Mouse (Mus musculus) layer of hippocampus, postnatal 10 days (tissue): ENCODE measurements at regions not wholly inside any gene's neighbourhood (a gene's known extent, or its start where the extent isn't known, plus 50 kb on each side); places are given as distances from the start of the nearest gene placed in this dataset.
A peak's percentile ranks its signal among the peaks of the same experiment; 100 is the strongest.

ENCODE experiments used
- DNase-seq, 2 experiments: peaks; one replicate each; pipeline ENCODE4 v3.0.0; 2021; ENCODE audit warnings: low spot score in 2 of 2

DNA sequence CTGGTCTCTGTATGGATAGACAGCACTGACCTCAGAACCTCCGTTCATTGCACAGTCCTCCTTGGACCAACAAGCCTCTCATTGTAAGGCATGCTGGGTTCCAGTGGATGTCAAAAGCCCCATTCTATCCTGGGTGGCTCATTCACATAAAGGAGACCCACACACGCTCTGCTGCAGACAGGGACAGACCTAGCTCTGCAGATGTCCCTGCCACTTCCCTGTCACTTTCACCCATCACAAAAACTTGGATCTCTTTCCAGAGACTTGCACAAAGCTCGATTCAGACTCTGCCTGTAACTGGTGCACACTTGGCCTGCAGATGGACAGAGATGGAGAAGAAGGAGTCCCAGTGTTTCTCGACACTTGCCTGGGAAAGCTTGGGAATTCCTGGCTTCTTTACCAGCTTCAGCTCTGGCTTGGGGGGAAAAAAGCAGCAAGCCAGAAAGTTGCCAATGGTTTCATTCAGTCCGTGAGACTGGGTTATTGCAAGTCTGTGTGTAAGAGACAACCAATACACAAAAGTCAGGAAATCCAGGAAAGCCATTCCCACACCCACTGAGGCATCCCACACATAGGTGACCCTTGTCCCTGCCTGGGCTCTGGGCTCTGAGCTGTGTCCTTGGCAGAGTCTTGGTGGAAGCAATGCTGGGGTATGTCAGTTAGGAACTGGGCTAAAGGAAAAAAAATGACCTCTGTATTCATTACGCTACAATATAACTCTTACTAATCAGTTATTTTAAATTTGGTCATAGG, 136.1 kb upstream of the Car8 start:
- peak; percentile 47 to 51 for DNase-seq

DNA sequence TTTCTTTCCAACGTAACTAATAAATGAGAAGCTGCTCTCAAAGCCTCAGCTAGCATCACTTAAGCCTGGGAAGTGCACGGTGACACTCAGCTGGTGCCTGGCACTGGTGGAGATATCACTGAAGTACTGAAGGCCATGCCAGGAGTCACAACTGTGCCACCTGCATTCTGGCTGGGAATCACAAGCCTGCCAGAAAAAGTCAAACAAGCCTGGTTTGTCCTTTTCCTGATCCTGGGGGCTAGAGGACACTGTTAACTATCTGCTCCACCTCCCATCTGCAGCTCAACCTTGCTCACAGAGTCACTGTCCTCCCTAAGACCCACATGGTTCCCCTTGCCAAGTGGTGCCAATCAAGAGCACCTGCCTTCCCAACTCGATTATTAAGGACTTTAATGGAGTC, 135.2 kb upstream of the Car8 start:
- peak in 1 of 2 experiments; percentile 35 for DNase-seq

DNA sequence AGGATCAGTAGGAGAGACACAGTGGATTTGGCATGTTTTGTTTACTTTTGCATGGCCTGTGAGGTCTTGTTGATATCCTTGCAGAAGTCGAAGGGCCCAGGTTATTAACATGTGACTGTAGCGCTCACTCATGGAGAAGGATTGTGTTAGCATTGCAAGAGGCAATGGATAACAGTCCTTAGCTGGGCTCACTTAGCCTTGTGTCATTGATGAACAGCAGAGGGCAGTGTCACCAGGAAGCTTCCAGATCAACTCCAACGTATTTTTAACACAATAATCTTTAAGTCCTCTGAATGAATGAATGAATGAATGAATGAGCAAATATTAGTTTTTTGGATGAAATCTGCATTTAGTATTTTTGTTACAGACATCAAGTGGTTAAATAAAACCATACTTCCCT, 133.2 kb upstream of the Car8 start:
- DNase-seq: peak in 1 of 2 experiments; percentile 42

DNA sequence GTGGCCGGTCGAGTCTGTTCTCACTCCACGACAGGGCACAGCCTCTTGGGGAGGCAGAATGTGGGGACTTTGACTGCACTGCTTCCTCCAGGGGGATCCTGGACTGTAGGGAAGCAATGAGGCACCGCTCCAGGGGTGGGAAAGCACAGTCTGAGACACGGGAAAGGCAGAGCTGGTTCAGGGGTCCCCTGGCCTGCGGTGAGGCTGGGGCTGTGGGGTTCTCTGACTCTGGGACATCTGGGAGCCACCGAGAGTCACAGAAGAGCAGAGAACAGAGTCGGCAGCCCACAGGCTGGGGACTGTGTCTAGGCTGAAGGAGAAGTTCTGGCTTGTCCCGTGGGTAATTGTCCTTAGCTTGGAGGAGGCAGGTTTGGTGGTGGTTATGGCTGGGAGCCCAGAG, 131.9 kb upstream of the Car8 start:
- DNase-seq: no peak

DNA sequence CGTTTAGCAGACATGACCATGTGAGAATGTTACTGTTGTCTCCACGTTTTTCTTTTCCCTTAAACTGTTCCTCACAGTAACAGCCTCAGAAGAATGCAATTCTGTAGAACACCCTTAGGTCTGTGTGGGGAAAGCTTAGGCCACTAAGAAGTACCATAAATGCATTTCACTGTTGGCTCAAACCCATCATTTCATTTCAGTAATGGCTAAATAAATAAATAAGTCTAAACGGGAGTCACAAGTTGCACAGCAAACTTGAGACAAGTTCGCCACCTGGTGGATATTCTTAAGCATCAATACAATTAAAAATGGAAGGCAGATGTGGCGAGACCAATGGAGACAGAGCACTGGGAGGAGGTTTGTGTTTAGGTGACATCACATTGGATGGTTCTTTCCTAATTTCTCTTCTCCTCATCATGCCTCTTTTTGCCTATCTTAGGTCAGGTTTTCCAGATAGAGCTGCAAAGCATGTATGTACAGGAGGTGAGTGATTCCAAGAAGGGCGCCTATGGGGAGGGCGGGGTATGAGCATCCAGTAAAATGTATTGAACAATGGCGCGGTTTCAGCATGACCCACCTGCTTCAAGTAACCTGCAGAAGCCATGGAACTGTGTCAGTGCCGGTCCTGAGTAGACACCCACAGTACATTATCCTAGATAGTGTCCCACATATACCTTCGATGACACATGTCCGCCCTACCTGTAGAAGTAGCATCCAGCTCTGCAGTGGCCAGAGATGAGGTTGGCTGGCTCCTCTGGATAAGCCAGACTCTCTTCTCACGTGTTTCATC, 128.8 kb upstream of the Car8 start:
- peak; percentile 35 to 52 for DNase-seq

DNA sequence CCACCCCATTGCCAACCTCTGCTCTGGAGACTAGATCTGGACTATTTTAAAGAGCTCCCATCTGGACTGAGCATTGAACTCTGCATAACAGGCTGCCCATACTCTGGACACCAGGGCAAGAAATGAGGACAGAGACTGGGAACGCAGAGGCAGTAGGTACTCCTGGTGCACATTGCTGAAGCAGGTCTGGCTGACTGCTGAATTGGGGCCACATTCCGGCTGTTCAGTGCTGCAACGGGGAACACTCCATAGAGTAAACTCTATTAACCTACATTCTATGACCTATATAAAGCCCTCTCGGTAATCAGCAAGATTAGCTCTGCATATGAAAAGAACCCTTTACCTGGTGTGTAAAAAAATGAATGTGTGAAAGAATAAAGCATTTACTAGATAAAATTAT, 128.1 kb upstream of the Car8 start:
- DNase-seq: no peak

DNA sequence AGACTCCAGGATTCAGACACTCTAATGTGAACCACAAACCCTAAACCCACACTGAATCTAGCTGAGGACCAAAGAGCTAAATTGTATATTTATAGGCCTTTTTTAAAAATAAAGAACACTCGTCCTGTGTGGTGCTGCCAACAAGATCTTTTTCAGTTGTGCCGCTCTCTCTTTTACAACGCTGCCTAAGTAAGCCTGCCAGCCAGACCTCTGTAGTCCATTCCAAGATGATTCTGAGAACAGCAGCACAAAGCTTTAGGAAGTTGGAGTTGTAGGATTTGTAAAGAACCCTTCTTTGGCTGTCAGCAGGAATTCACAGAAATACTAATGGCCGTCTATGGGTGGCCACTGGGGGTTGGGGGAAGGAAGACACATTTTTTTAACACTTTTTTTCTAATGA, 123.6 kb upstream of the Car8 start:
- DNase-seq: no peak

DNA sequence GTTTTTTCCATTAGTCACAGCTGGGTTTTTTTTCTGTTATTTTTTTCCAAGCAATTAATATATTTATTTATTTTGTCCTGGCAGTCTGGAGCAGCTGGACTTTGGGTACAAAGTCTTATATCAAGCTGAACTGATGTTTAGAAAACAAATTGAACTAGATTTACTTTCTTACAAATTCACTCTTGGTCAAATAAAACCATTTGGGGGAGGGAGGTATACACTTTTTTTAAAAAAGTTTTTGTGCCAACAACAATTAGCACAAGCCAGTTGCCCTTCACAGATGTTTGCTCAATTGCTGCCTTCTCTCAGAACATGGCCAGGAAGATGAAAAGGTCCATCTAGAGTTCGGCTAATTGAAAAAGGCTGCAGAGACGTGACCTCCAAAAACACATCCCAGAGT, 123.1 kb upstream of the Car8 start:
- DNase-seq: no peak

DNA sequence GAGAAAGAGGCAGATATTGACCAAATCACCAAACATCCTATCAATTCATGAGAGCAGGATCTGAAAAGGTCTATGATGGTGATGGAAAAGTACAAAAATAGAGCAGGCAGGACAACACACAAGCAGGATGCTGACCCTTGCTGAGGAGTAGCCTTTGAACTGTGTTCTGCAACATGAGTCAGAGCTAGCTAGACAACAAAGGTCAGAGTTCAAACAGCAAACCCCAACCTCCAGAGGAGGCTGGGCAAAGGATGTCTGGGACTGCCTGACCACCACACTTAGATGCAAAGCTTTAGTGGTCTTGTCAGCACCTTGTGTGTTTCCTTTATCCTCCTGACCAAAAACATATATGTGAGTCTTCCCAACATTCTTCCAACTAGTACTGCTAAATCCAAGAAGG, 122.5 kb upstream of the Car8 start:
- DNase-seq: no peak

DNA sequence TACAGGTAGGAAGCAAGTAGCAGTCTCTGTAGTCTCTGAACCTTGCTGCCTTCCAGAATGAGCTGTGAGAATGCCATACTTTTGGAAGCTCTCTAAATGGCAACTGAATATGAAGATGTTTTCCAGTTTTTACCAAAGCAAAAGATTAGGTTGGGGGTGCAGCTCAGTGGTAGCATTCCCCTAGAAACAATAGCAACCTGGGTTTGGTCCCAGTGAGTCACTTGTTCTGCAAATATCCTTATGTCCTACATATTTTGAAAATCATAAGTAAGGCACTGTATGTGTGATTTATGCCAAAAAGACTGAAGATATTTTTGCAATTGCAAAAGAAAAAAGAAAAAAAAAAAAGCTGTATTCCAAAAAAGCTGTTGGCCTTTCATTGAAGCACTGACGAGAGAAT, 118.6 kb upstream of the Car8 start:
- DNase-seq: no peak

DNA sequence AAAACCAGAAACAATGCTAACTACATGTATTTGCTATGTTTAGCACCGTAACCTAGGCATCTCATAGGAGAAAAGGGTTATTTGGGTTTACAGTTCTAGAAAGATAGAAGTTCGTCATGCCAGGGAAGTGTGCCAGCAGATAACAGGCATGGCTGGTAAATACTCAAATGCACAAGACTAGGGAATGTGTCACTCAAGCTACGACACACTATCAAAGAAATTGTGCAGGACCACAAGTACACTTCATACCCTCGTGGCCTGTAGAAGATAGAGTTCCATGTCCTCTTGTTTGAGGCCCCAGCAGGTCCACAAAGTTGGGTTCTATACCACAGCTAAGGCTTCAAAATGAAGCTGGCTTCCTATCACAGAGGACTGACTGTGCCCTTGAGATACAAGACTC, 103.1 kb upstream of the Car8 start:
- DNase-seq: no peak

DNA sequence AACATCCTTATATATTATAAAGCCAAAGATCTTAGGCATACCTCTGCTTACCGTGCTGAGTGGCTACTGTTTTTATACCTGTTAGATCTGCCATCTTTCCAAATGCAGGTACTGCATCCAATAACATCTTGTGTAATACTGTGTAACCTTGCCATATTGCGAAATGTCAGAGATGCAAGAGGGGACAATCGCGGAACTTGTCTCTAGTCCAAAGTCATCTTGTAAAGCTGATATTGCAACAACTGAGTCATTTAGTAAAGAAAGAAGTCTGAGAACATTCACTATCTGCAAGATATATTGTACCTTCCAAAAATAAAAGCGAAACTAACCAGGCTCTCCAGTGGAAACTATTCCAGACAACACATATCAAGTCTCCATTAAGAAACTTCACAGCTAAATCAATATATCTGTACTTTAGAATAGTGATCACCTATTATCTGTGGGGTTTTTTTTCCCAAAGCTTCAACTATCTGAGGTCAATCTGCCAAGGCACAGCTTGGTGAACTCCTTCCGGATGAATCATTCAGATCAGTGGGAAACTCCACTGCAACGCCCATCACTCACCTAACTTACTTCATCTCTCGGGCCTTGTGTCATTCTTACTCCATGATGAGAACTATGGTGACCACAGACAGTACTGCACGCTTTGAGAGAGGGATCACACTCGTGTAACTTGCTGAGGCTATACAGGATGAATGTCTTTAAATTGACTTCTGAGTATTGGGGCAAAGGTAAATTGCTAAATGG, 70.6 kb upstream of the Car8 start:
- no peak for DNase-seq

DNA sequence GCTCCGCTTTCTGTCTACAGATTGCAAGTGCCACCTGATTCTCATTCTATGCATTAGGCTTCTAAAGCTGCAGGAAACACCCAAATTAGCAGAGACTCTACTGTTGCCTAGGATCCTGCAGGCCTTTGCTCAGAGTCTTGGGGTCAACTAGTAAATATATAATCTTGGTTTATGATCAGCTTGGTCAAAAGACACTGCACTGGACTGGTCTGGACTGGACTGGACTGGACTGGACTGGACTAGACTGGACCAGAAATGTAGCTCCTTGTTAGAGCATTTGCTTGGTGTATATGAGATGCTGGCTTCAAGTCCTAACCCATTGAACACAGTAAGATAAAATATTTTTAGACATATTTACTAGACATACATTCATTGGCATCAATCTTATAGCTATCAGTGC, 53.7 kb upstream of the Car8 start:
- DNase-seq: no peak

DNA sequence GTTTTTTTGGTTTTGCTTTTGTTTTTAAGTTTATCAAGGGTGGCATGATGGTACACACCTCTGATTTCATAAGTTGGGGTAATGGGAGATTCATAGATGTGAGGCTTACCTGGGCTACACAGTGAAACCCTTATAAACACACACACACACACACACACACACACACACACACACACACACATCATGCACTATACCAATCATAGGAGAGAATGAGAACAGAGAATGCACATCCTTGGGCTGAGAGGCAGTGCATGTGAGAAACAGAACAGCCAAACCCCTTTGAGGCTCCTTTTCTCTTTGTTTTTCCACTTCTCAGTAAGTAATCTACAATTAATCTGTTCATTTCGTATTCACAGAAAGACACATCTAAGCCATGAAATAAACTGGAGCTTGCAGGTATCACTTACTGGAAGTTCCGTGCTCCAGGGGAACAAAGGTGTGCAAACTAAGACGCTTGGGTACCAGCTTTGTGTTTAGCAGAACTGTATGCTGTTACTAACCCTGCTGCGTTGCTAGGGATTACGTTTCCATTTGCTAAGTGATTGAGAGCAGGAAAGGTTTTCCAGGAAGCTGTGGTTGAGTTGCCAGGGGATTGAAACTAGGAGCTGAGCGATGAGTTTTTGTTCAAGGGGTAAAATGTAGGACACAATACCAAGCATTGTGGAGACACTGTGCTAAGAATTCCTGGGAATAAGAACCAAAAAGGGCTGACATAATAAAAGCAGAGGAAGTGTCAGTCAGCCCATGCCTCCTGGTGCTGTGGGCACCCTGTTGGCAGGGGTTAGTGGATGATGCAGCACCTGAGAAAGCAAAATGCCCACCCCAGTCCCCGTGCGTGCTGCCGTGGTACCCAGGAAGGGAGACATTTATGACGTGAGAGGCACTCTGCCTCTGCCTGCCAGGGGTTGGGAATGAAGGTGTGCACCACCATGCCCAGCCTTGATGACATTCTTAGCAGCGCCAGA, 53.0 kb upstream of the Car8 start:
- DNase-seq: peak in 1 of 2 experiments; percentile 10

DNA sequence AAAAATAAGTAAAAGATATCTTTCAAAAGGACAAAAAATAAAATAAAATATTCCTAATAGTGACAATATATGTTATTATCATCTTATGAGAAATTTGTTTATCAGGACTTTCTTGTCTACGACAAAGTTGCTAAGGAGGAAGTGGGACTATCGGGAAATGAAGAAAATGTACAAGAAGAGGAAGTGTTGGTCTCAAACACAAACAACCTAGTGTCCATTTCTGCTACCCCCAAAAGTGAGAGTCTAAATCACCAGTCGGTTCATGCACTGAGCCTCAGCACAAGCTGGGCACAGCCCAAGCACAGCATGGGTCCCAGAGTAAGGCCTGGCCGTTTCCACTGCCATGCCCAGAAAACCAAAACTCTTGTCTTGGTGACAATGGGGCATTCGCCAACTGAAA, 51.1 kb upstream of the Car8 start:
- no peak for DNase-seq
